Mouse (Mus musculus) lung, postnatal 0 days (tissue): ENCODE results near the gene Grip2.

Source experiments
- CTCF ChIP-seq: IDR thresholded peaks from 2 replicates; pipeline ENCODE4 v1.5.1; 2016; ENCODE audit warnings: antibody characterized with exemption, mild to moderate bottlenecking
- EP300 ChIP-seq: IDR thresholded peaks from 2 replicates; pipeline ENCODE4 v1.6.1; 2016; ENCODE audit warnings: antibody characterized with exemption, mild to moderate bottlenecking, control low read depth

GRCm38 (mm10) chr6:91719042-91719747, 107.9 kb downstream of the Grip2 start:
- TF ChIP-seq CTCF (no peak), EP300 (no peak)
